Mouse (Mus musculus) cerebellum, postnatal 14 days (tissue): Measurements from ENCODE around the gene Hrh2.

Experiments used
- DNase-seq, 2 experiments: peaks; one replicate each; pipeline ENCODE4 v3.0.0; 2021; ENCODE audit warnings: mixed read lengths in 2 of 2

The Hrh2 gene

GRCm38 (mm10) chr13:54222921-54223769 is 31.2 kb downstream of the Hrh2 start:
- DNase-seq: no peak

- peak; percentile 81 to 84 for DNase-seq
Observed at GRCm38 (mm10) chr13:54227916-54228483, 36.1 kb downstream of the Hrh2 start.

- DNase-seq: no peak
Observed at GRCm38 (mm10) chr13:54230081-54230480, 38.2 kb downstream of the Hrh2 start.

GRCm38 (mm10) chr13:54231868-54232267 is 39.9 kb downstream of the Hrh2 start:
- DNase-seq: no peak

DNA sequence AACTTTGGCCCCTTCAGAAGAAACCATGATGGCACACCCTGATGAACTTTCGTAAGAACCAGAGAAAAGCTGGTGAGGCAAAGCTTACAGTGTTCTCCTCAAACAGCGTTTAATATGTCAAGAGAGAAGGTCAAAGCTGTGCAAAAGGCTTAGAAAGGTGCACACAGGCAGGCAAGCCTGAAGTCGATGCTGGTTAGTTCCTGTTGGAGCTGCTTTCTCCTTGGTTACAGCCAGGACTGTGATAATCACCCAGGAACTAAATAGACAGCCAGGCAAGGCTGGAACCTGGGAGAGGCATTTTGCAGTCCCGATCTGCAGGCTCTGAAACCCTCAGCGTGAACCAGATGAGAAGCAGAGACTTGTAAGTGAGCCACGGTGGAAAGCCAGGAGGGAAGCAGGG is 45.6 kb downstream of the Hrh2 start:
- no peak for DNase-seq

GRCm38 (mm10) chr13:54238585-54239323 is 46.8 kb downstream of the Hrh2 start:
- no peak for DNase-seq

DNA sequence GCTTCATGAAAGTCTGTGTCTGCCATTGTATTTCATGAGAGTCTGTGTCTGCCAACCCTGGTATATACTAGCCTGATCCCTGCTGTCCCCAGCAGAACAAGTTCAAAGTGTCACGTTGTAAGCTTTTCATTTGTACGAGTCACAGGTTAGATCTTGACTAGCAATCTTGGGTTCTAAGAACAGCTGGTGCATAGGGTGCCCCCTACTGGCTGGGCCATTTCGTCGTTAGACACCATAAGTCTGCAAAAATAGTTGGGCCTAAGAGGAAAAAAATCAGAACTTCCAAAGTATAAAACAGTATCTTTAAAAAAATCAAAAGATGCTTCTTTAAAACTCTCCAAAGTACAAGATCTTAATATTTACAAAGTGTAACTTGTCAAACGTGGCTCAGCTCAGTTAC is 50.5 kb downstream of the Hrh2 start:
- peak in 1 of 2 experiments; percentile 42 for DNase-seq

- DNase-seq: no peak
Observed at GRCm38 (mm10) chr13:54245204-54245603, 53.3 kb downstream of the Hrh2 start.

DNA sequence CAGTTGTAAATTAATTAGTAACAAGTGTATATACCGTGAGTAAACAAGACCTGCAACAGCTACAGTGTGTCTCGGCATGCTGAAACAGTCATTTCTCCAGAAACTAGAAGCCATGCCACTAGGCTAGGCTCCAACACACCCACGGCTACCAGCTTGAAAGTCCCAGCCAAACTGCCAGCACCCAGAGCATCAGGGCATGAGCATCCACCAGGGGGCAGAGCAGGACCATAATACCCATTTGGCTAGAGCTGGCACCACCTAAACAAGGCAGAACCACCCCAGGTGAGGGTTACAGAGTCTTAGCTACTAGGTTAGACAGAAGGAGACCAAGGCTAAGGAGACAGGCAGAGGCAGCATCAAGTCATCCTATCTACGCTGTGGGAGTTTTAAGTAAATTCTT is 55.6 kb downstream of the Hrh2 start:
- peak; percentile 95 to 97 for DNase-seq

GRCm38 (mm10) chr13:54248436-54248995 is 56.6 kb downstream of the Hrh2 start:
- no peak for DNase-seq

DNA sequence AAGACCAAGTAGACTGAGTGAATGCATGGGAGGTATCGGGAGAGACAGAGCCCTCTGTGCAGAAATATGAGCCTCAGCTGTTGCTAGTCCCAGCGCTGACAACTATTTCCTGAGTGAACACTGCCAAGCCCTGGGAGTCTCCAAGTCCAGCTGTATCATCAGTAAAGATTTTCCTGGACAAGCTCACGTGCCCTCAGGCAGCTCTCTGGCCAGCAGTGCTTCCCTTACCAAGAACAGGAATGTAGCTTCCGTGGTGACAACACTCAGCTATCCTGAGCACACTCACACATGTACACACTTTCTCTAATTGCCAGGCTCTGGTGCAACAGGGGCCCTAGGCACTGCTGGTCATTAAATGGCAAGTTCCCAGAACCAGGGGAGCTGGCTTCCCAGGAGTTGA is 57.1 kb downstream of the Hrh2 start:
- peak in 1 of 2 experiments; percentile 40 for DNase-seq

DNA sequence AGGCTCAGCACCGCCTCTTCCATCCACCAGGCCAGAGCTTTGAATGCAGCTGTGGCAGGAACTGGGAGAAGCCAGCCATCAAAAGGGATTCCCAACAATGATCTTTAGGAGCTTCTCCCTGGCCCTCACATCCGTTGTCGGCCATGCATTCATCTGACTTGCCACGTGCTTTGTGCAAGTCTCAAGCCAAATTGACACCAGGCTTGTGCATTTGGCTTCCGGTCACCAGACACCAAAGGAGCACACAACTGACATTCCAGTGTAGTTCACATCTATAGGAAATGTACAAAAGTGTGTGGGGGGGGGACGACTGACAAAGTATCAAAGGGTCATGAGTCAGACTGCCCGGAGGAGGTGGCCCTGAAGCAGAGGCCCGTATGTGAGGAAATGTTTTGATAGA is 58.4 kb downstream of the Hrh2 start:
- no peak for DNase-seq

DNA sequence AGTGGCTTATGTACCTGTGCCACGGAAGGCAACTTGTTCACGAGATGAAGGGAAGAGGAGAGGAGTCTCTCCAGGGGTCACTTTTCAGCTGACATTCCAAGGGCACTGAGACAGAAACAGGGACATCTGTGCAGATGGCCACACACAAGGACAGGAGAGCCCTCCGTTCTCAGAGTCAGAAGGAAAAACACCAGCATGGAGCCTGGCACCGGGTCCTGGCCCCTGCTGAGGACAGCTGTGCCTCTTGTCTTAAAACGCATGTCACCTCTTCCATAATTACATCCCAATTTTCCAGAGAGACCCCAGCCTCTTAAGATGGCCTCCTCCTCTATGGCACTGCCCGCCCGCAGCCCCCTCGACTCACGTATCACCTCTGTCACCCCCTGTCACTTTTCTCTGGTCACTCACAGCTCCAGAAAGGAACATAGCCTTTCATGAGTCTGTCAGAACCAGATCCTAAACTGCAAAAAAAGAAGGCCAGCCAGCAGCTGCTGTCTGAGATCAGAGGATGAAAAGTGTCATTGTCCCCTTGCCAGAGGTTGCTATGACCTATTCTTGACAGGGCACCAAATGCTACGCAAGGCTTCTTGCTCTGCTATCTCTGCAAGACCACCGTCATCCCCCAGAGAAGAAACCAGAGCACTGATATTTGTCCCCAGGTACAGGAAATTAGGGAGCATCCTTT is 59.8 kb downstream of the Hrh2 start:
- peak; percentile 73 to 77 for DNase-seq

- no peak for DNase-seq
Observed at GRCm38 (mm10) chr13:54257580-54258223, 65.8 kb downstream of the Hrh2 start.

- no peak for DNase-seq
Observed at GRCm38 (mm10) chr13:54258231-54258743, 66.4 kb downstream of the Hrh2 start.

DNA sequence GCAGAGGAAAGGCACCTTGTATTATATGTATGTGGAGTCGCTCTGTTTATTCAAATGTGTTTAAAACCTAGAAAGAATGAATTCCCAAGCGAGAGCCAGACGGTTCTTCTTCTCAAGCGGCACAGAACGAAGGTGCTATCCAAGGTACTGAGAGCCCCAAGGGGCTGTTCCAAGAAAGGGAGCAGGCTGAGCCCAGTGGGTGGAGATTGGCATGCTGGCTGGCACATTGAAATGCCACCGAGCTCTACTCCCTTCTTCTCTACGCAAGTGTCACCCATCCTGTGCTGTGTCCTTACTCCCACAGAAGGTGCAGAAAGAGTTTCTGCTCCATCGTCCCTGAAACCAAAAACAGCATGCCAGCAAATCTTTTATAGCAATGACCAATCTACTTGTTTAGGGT is 68.4 kb downstream of the Hrh2 start:
- no peak for DNase-seq

DNA sequence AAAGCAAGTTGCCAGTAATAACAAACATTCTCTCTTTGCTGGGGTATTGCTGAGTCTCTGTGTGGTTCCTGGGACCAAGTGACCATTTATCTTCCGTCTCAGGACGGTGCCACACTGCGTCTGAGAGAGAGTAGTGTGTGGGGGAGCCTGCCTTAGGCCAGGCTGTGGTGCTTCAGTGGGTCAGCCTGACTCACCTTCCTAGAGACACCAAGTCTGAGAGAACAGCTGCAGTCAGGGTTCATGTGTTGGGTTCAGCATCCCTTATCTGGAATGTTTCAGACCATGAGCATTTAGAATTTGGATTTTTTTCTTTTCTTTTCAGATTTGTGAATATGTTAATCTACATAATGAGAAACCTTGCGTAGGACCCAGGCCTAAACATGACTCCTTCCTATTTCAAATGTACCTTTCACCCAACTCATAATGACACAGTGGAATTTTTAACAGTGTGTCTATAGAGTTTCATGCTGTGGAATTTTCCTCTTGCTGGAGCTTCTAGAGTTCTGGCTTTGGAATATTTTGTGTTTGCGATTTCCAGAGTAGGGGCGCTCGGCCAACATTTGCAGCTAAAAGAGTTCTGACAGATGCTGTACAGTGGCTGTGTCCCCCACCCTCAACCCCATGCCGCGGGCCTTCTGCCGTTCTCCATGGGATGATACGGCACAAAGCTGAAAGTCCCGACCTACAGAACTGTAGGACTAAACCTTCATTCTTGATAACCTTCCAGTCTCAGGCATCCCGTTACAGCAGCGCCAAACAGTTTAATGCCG is 71.0 kb downstream of the Hrh2 start:
- no peak for DNase-seq

- peak in 1 of 2 experiments; percentile 31 for DNase-seq
Observed at GRCm38 (mm10) chr13:54263641-54264040, 71.7 kb downstream of the Hrh2 start.

DNA sequence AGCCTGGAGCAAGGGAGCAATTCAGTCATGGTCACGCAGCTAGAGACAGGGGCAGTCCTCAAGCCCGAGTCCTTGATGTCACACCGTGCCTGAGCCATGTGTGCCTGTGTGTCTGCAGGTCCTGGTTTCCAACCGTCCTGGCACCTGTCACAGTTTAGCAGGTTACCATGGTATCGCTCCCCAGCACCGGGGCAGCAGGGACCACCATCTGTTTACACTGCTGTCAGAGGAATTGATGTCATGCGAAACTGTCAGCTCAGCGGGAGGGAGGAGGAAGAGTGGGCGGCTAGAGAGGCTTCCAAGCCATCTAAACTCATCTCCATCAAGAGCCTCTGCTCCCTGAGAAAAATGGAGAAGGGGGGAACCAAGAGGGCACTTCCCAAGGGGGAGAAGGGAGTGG is 74.5 kb downstream of the Hrh2 start:
- DNase-seq: peak; percentile 95 to 96

- DNase-seq: peak; percentile 46 to 55
Observed at GRCm38 (mm10) chr13:54269087-54269486, 77.2 kb downstream of the Hrh2 start.

GRCm38 (mm10) chr13:54269628-54270027 is 77.7 kb downstream of the Hrh2 start:
- peak; percentile 70 to 72 for DNase-seq
